Mouse (Mus musculus) MEL-GATA-1-ER (cell line): ENCODE data around the gene BC053393.
"Not testable (repeated sequence)": the region's sequence is repeated elsewhere in the genome, so short reads cannot be mapped to it uniquely, and the experiment has no call there.

Experiments
- DNase-seq: peaks from one replicate; pipeline ENCODE4 v3.0.0-alpha.2; 2012; ENCODE audit warnings: low read depth; ENCODE audit errors: extremely low read depth

BC053393 gene

DNA sequence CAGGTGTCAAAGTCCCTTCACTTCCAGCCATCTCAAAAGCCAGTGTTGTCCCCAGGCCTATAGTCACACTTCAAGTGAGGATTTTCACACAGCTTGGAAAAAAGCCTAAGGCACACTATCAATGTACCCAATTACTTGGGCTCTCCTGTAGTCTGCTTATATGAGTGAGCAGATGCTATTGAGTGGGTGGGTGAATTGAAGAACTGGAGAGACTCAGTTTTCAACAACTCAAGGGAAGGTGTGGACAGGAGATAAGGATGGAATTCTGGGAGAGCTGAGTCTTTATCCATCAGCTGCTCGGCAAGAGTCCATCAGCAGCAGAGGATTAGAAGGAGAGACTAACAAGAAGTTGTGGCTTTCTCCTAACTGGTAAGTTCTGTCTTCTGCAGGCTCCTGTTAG is at the start of gene BC053393:
Gene BC053393 (plus strand): TSS at position 210 of the 400 bp plus-strand sequence.
- DNase-seq = no peak

DNA sequence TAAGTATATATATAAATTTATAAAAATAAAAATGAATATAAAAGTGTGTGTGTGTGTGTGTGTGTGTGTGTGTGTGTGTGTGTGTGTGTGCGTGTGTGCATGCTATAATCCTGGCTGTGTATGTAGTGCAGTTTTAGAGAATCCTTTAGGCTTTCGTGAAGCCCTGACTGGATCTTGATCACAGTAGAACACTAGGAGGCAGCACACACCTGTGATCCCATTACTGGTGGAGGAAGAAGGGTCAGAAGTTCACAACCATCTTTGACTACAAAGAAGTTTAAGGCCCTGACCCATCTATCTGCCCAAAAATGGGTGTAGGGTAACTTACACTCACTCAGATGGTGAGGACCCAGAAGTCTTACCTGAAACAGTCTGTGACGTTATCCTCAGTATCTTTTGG is 48.6 kb upstream of the BC053393 start:
- no peak for DNase-seq

DNA sequence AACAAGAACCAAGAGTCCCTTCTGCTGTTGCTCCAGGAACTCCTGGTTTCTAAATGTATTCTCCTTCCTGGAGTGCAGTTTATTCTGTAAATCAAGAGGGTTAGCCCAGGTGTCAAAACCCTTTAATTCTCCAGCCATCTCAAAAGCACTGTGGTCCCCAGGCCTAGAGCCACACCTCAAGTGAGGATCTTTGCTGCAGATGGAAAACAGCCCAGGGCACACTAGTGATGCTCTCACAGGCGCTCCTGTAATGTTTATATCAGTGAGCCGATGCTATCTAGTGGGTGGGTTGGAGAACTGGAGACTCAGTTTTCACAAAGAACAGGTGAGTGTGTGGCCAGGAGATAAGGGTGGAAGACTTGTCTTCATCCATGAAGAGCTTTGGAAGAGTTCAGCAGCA is 47.4 kb upstream of the BC053393 start, which contains the start of gene Gm12169:
Gene Gm12169 (plus strand): TSS at position 301 of the 400 bp plus-strand sequence.
- DNase-seq = no peak

DNA sequence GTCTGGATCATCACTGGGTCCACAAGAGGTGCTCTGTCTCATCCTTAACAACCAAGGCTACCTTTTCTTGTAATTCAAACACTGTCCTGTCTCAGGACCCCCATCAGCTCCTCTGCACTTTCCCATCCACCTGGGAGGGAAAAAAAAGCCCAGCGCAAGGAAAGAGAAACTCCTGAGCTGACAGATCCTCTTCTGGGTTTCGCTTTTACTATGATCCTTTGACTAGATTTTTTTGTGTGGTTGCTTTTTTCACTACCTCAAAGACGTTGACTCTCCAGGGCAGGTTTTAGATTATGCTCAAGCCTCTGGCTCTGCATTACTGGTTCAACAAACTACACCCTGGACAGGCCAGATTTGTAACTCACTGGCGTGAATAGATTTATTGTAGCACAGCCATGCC is 41.2 kb upstream of the BC053393 start:
- no peak for DNase-seq

DNA sequence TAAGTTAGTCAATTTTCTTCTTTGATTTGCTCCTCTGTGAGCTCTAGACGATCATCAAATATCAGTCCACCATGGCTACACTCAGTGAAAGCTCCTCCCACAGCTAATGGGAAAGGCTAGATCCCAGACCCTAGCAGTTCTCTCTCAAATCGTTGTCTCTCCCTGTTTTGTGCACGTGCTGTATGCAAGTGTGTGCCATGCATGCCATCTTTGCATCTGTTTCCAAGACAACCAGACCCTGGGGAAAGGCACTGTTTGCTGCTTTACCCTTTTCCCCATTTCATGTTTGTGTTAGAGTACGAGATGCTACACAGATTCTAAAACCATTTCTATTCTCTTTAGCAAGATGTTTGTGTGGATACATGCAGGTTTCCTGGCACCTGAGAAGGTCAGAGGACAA is 34.4 kb upstream of the BC053393 start:
- no peak for DNase-seq

DNA sequence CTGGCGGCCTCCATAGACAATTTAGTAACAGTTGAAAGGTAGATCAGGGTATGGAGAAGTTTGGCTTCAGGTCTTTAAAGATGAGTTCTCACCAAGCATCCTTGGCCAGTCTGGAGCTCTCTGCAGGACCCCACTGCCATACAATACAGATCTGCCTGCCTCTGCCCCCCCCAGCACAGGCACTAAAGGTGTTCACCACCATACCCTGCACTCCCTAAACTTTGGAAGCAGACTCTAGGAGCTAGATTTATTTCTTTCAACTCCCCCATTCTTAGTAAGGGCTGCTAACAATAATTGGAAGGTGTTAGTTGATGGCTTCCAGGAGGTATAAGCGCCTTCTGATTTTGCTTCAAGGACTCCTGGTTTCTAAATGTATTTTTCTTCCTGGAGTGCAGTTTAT is 27.8 kb upstream of the BC053393 start:
- DNase-seq = no peak

DNA sequence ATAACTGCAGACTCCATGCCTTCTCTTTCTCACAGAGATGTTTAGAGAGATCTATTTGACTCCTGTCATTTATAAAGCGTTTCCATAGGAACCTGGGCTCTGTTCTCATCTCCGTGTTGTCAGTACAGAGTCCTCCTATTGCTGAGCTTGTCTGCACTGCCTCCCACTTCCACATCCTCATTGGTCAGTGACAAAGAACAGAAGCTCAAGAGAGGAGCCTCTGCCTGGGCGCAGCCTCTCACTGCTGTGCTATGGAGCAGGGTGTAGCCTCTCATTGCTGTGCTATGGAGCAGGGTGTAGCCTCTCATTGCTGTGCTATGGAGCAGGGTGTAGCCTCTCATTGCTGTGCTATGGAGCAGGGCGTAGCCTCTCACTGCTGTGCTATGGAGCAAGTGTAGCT is 21.6 kb upstream of the BC053393 start:
- DNase-seq = no peak

DNA sequence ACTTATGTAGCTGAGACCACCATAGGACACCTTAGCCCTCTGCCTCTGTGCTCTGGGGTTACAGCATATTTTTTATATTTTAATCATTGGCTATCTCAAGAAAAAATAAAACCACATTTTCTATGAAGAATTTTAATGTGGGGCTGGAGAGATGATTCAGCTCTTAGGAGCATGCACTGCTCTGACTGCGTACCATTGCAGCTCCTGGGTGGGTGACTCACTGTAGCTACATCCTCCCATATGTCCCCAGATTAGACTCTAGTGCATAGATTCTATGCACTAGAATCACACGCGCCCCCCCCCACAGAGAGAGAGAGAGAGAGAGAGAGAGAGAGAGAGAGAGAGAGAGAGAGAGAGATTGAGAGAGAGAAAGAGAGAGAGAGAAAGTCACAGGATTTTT is 18.6 kb upstream of the BC053393 start:
- no peak for DNase-seq

DNA sequence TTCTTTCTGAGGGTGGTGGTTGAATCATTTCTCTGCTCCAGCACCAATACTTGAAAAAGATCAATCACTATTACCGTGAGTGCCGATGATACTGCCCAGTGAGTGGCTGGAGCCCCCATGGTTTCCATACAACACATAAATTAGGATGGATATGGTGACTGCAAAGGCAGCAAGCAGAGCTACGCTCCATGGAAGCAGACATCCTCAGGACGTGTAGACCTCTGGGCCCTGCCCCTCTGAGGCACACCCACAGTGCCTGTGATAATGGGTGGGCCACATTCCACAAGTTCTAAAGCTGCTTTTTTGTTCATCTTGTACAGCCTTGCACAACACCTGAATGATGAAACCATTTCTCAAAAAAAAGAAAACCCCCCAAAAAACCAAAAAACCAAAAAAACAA is 10.2 kb upstream of the BC053393 start:
- DNase-seq = no peak

DNA sequence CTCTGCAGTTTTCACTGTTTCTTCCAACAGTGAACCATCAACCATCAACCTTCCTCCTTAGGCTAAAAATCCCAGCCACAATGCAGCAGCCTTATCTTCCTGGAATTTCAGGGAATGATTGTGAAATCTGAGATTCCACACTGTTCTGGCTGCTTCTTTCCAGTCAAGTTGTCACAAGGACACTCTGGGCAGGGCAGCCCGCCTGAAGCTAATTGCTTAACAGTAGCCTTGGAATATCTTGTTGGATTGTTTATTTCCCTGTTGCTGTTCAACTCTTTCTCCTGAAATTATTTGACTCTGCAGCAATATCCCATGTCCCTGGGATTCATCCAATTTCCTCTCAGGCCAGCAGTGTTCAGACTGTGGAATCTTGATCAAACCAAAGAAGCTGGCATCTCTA is 6.7 kb upstream of the BC053393 start:
- DNase-seq = no peak

DNA sequence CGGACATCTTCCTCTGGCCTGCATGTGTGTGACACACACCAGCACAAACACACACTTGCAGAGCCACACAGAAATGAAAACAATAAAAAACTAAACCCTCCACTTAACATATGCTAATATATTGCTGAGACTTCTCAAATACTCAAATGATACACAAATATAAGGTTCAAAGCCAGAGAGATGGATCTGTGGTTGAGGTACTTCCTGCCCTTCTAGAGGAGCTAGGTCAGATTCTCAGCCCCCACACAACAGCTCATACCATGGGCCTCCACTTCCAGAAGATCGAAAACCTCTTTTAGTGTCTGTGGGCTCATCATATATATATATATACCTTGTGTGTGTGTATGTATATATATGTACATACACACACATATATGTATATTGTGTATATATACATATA is 5.4 kb upstream of the BC053393 start:
- DNase-seq = no peak

DNA sequence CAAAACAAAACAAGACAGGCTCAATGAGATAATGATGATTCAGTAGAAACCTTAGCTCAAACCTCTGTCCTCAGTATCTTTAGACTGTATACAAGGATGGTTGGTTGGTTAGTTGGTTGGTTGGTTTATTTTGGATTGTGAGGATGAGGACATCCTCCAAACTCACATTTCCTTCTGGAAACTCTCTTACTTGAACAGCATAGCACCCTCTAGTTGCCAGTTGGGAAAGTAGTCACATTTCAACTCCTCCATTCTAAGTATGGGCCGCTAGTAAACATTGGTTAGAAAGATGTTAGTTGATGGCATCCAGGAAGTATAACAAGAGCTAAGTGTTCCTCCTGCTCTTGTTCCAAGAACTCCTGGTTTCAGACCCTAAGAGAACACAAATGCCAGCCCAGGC is 2.2 kb upstream of the BC053393 start:
- no peak for DNase-seq

DNA sequence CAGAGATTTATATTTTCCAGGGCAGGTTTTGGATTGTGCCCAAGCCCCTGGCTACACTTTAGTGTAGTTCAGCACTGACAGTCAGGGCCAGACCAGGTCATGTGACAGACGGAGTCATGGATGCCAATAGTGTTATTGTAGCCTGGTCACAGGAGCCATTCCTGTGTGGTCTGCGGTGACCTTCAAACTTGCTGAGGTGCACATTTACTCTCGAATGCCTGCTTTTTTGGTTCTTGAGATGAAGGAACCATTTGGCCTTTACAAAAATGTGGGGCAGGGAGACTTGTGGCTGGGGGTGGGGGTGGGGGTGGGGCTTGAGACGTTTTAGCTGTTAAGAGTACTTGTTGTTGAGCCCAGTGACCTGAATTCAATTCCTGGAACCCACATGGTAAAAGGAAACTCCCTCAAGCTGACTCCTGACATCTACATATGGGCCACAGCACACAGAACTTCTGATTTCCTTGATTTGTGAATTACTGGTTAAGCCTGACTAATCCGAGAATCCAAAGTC is 7.5 kb downstream of the BC053393 start:
- no peak for DNase-seq

DNA sequence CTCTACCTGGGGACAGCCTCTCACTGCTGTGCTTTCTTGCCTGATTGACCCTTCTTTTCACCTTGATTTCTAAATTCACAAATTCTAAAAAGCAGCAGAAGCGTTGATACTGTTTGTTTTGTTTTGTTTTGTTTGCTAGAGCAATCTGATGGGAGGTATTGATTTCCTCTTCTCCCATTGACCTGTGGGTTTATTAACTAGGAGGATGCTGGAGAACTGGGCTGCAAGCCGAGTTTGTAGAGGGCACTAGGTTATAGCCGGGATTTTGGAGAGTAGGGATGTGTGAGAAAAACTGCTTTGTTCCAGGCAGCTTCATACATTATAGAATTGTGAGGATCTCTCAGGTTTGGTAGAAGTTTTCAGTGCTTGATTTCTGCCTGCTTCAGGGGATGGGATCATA is 9.1 kb downstream of the BC053393 start:
- DNase-seq = no peak

DNA sequence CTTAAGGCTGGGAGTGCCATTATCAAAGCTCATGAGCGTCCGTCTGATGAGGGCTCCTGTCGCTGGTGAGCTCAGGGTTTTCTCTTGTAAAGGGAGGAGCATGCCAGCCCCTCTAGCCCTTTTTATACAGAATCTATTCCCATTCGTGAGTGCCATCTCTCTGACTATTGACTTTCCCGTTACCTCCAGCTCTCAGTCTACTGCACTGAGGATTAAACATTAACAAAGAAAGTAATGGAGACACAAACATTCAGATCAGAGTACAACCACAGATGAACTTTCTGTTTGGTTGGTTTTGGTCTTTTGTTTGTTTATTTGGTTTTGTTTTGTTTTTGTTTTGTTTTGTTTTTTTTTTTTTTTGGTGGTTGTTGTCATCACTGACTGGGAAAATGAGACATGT is 11.4 kb downstream of the BC053393 start:
- DNase-seq = no peak

DNA sequence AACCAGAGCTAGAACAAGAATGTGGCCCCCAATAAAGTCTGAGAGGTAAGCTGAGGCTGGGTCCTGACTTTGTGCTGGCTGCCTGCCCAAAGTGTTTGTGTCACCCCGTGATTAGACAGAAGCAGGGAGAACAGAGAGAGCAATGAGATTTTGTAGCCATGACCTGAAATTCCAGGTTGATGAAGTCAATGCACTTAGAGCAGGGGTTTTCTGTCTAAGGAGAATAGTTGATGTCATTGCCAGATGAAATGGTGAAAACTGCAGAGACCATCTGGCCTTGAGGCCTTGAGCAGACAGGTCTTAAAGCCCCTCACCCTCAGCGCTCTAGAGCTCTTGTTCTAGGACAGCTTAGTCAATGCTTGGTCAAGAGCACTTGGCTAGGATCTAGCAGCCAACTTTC is 21.1 kb downstream of the BC053393 start:
- DNase-seq = no peak

DNA sequence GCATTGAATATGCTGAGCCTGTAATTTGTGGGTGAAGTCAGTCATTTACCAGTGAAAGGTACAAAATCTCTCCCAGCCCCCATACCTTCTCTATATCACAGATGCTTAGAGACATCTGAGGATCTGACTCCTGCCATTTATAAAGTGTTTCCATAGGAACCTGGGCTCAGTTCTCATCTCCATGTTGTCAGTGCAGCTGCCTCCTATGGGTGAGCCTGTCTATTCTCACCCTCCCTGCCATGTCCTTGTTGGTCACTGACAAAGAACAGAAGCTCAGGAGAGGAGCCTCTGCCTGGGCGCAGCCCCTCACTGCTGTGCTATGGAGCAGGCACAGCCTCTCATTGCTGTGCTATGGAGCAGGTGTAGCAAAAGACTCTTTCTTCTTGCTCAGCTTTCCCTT is 48.6 kb downstream of the BC053393 start:
- DNase-seq = no peak

DNA sequence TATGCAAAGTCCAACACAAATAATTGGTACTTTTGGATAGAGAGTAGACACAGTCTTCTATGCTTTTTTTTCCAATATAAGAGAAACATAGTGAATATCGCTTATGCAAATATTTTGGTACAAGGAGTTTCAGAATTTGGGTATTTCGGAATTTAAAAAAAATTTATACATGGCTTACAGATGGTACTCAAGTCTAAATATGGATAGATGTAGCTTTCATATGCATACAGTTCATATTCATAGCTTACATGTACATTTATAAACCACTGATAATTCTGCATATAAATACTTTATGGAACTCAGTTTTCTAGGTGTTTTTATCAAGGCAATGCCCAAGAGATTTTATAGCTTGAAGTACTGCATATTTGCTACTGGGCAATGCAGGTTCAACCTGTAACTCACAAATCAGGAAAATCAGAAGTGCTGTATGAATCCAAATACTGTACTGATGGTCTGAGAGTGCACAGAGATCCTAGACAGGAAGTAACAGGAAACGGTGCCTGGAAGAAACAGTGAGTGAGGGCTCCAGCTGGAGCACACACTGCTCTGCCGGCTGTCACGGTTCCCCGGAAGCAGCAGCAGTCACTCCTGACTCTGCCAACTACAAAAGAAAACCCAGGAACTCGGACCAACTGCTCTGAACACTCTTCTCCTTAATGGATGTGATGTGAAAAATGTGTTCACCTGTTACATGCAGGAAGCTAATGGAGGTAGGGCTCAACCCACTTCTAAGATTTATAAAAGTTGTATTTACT is 49.3 kb downstream of the BC053393 start:
- DNase-seq = no peak

DNA sequence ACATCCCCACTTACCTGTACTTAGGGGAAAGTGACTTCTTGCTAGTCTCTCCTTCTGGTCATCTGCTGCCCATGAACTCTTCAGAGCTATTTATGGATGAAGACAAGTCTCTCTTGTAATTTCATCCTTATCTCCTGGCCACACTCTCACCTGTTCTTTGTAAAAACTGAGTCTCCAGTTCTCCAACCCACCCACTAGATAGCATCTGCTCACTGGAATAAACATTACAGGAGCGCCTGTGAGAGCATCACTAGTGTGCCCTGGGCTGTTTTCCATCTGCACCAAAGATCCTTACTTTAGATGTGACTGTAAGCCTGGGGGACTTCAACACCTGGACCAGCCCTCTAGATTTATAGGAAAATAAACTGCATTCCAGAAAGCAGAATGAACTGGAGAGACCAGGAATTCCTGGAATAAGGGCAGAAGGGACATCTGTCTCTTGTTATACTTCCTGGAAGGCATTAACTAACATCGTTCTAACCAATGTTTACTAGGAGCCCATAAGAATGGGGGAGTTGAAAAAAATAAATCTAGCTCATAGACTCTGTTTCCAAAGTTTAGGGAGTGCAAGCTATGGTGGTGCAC is 58.0 kb downstream of the BC053393 start, which contains the start of gene Dppa1:
Gene Dppa1 (minus strand): TSS at position 51 of the 585 bp plus-strand sequence.
- DNase-seq = no peak

DNA sequence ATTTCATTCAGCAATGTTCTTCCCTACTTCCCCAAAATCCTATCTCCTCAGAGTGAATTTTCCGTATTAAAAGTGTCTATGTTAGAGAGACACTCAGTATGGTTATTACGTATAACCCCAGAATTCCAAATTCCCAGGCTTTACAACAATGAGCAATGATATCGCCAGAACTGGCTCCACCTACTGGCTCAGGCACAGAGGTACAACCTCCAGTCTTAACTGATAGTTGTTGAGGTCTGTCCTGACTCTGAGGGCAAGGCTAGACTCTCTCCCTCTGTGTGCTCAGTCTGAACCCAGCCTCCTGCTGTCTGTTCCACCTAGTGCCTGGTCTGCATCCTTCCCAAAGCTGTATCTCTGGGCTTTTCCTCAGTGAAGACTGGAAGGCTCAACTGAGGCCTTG is 60.3 kb downstream of the BC053393 start:
- DNase-seq = no peak

DNA sequence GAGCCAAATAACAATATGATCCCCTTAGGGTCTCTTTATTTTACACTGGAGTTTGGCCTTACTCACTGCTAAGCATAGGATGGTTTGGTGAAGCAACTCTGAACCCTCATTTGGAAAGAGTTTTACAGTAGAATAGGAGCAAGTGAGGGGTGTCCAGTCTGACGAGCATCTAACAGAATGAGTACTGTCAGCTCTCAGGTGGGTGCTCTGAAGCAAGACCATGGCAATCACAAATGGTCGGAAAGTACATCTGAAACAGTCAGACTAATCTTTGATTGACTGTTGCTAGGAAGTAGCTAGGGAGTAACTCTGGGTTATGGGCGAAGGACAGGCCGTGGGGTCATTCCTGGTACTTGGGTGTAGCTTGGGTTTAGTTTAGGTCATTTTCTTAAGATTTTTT is 64.2 kb downstream of the BC053393 start:
- DNase-seq = not testable (repeated sequence)

DNA sequence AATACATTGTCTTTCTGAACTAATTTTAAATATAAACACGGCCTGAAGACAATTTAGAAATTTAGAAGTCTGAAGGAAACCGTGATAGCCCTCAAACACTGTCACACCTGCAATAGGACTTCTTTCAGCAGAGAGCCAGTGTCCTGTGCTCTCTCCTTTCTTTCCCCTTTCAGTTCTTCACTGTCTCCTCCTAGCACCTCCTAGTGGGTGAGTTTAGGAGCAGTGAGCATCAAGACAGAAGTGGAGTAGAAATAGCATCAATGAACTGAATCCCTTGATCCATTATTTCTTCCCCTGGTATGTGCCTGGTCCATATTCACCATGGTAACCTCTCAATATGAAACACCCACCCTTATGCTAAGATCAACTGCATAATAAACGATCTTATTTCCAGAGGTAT is 65.2 kb downstream of the BC053393 start:
- no peak for DNase-seq
